Mouse (Mus musculus): ENCODE measurements at regions not wholly inside any gene's neighbourhood (a gene's known extent, or its start where the extent isn't known, plus 50 kb on each side); places are given as distances from the start of the nearest gene placed in this dataset.
A peak's percentile ranks its signal among the peaks of the same experiment; 100 is the strongest.

GRCm38 (mm10) chr3:54443791-54444190 is 82.9 kb downstream of the Postn start:
- DNase-seq: no peak
- intact Hi-C loops (cut with DNase I): no loop called here

- intact Hi-C loops (cut with DNase I): no loop called here
- DNase-seq: no peak
These were observed 86.0 kb downstream of the Postn start for GRCm38 (mm10) chr3:54446889-54447288.

GRCm38 (mm10) chr3:54457416-54457815 is 96.5 kb downstream of the Postn start:
- DNase-seq: no peak
- intact Hi-C loops (cut with DNase I): no loop called here

GRCm38 (mm10) chr3:54461366-54461765 is 100.5 kb downstream of the Postn start:
- intact Hi-C loops (cut with DNase I): no loop called here
- DNase-seq: no peak

GRCm38 (mm10) chr3:54466097-54466496 is 105.2 kb downstream of the Postn start:
- DNase-seq: no peak
- intact Hi-C loops (cut with DNase I): no loop called here

- DNase-seq: no peak
These were observed 113.3 kb downstream of the Postn start for GRCm38 (mm10) chr3:54474209-54474608.

GRCm38 (mm10) chr3:54475879-54476278 is 115.0 kb downstream of the Postn start:
- intact Hi-C loops (cut with DNase I): loop anchor here (5.0 kb wide), 1 partner anchor 114 kb away; the partner anchor contains the start of gene Postn
- DNase-seq: no peak

More at GRCm38 (mm10) chr3:54474209-54474608, 113.3 kb downstream of the Postn start:
- intact Hi-C loops (cut with DNase I): no loop called here

GRCm38 (mm10) chr3:54477986-54478385 is 117.1 kb downstream of the Postn start:
- DNase-seq: peak; percentile 36 to 54
- intact Hi-C loops (cut with DNase I): loop anchor here (5.0 kb wide), 1 partner anchor 116 kb away; the partner anchor contains the start of gene Postn

GRCm38 (mm10) chr3:54480251-54480650 is 119.3 kb downstream of the Postn start:
- peak in 1 of 2 experiments; percentile 13 for DNase-seq
- intact Hi-C loops (cut with DNase I): no loop called here

GRCm38 (mm10) chr3:54487346-54487745 is 126.4 kb downstream of the Postn start:
- no peak for DNase-seq
- intact Hi-C loops (cut with DNase I): no loop called here

- intact Hi-C loops (cut with DNase I): no loop called here
- DNase-seq: no peak
These were observed 126.9 kb downstream of the Postn start for GRCm38 (mm10) chr3:54487844-54488243.

- DNase-seq: no peak
- intact Hi-C loops (cut with DNase I): no loop called here
These were observed 129.5 kb downstream of the Postn start for GRCm38 (mm10) chr3:54490249-54490900.

GRCm38 (mm10) chr3:54493567-54493966 is 132.7 kb downstream of the Postn start:
- intact Hi-C loops (cut with DNase I): no loop called here
- no peak for DNase-seq

GRCm38 (mm10) chr3:54504997-54505396 is 144.1 kb downstream of the Postn start:
- no peak for DNase-seq
- intact Hi-C loops (cut with DNase I): no loop called here

GRCm38 (mm10) chr3:54507575-54507974 is 146.7 kb downstream of the Postn start:
- intact Hi-C loops (cut with DNase I): no loop called here
- DNase-seq: no peak

- DNase-seq: no peak
- intact Hi-C loops (cut with DNase I): no loop called here
These were observed 148.0 kb downstream of the Postn start for GRCm38 (mm10) chr3:54508906-54509305.

GRCm38 (mm10) chr3:54517251-54517650 is 156.3 kb downstream of the Postn start:
- intact Hi-C loops (cut with DNase I): no loop called here
- DNase-seq: no peak

- DNase-seq: no peak
- intact Hi-C loops (cut with DNase I): loop anchor here (10.0 kb wide), 1 partner anchor 168 kb away; no protein-coding TSS in a partner anchor
These were observed 161.8 kb downstream of the Postn start for GRCm38 (mm10) chr3:54522716-54523115.

GRCm38 (mm10) chr3:54526618-54527017 is 165.7 kb downstream of the Postn start:
- no peak for DNase-seq
- intact Hi-C loops (cut with DNase I): loop anchor here (10.0 kb wide), 1 partner anchor 172 kb away; no protein-coding TSS in a partner anchor

- DNase-seq: no peak
- intact Hi-C loops (cut with DNase I): loop anchor here (10.0 kb wide), 1 partner anchor 173 kb away; no protein-coding TSS in a partner anchor
These were observed 164.3 kb upstream of the Supt20 start for GRCm38 (mm10) chr3:54528292-54528691.

- DNase-seq: no peak
- intact Hi-C loops (cut with DNase I): no loop called here
These were observed 162.4 kb upstream of the Supt20 start for GRCm38 (mm10) chr3:54530251-54530650.

- DNase-seq: no peak
- intact Hi-C loops (cut with DNase I): no loop called here
These were observed 157.2 kb upstream of the Supt20 start for GRCm38 (mm10) chr3:54535361-54535760.
